Mouse (Mus musculus): Measurements from ENCODE around the gene Trim5.
"Not testable (repeated sequence)": the region's sequence is repeated elsewhere in the genome, so short reads cannot be mapped to it uniquely, and the experiment has no call there.

Gene Trim5

GRCm38 (mm10) chr7:104287576-104288443 lies at the start of gene Trim5:
TSS of gene Trim5 (minus strand) at chr7:104288094.
- peak in 1 of 2 experiments; percentile 6 for DNase-seq (ENCODE audit: low read depth in 1 of 2, low spot score in 2 of 2)

GRCm38 (mm10) chr7:104335547-104335946 lies 47.7 kb upstream of the Trim5 start:
- DNase-seq (ENCODE audit: low read depth in 1 of 2, low spot score in 2 of 2), result not testable (repeated sequence)

- not testable (repeated sequence) for DNase-seq (ENCODE audit: low read depth in 1 of 2, low spot score in 2 of 2)
Measured at GRCm38 (mm10) chr7:104329171-104329570, 41.3 kb upstream of the Trim5 start, which contains the start of gene Trim34b. TSS of gene Trim34b (plus strand) at chr7:104329471.

- no peak for DNase-seq (ENCODE audit: low read depth in 1 of 2, low spot score in 2 of 2)
Measured at GRCm38 (mm10) chr7:104322028-104322427, 34.1 kb upstream of the Trim5 start.

- not testable (repeated sequence) for DNase-seq (ENCODE audit: low read depth in 1 of 2, low spot score in 2 of 2)
Measured at GRCm38 (mm10) chr7:104315369-104316080, 27.6 kb upstream of the Trim5 start, which contains the start of gene Trim12a. TSS of gene Trim12a (minus strand) at chr7:104315466.

GRCm38 (mm10) chr7:104314796-104315353 lies 27.0 kb upstream of the Trim5 start:
- DNase-seq (ENCODE audit: low read depth in 1 of 2, low spot score in 2 of 2), result peak in 1 of 2 experiments; percentile 17

- DNase-seq (ENCODE audit: low read depth in 1 of 2, low spot score in 2 of 2), result no peak
Measured at GRCm38 (mm10) chr7:104291638-104292400, 3.9 kb upstream of the Trim5 start.

GRCm38 (mm10) chr7:104290641-104291040 lies 2.7 kb upstream of the Trim5 start:
- no peak for DNase-seq (ENCODE audit: low read depth in 1 of 2, low spot score in 2 of 2)

GRCm38 (mm10) chr7:104279361-104279760 lies 8.5 kb downstream of the Trim5 start:
- not testable (repeated sequence) for DNase-seq (ENCODE audit: low read depth in 1 of 2, low spot score in 2 of 2)

- DNase-seq (ENCODE audit: low read depth in 1 of 2, low spot score in 2 of 2), result not testable (repeated sequence)
Measured at GRCm38 (mm10) chr7:104265335-104265734, 22.6 kb downstream of the Trim5 start.

GRCm38 (mm10) chr7:104260380-104260779 lies 27.5 kb downstream of the Trim5 start:
- DNase-seq (ENCODE audit: low read depth in 1 of 2, low spot score in 2 of 2), result not testable (repeated sequence)

- DNase-seq (ENCODE audit: low read depth in 1 of 2, low spot score in 2 of 2), result peak; percentile 41 to 52
Measured at GRCm38 (mm10) chr7:104244287-104245181, 43.4 kb downstream of the Trim5 start, which contains the start of gene Trim34a. TSS of gene Trim34a (plus strand) at chr7:104244457.

- DNase-seq (ENCODE audit: low read depth in 1 of 2, low spot score in 2 of 2), result no peak
Measured at GRCm38 (mm10) chr7:104243616-104244015, 44.3 kb downstream of the Trim5 start.

GRCm38 (mm10) chr7:104240857-104241256 lies 47.0 kb downstream of the Trim5 start:
- no peak for DNase-seq (ENCODE audit: low read depth in 1 of 2, low spot score in 2 of 2)

- no peak for DNase-seq (ENCODE audit: low read depth in 1 of 2, low spot score in 2 of 2)
Measured at GRCm38 (mm10) chr7:104231203-104231602, 56.7 kb downstream of the Trim5 start.

- no peak for DNase-seq (ENCODE audit: low read depth in 1 of 2, low spot score in 2 of 2)
Measured at GRCm38 (mm10) chr7:104218701-104219569, 69.0 kb downstream of the Trim5 start, which contains the start of gene Trim6. TSS of gene Trim6 (plus strand) at chr7:104218793.

GRCm38 (mm10) chr7:104217881-104218280 lies 70.0 kb downstream of the Trim5 start:
- no peak for DNase-seq (ENCODE audit: low read depth in 1 of 2, low spot score in 2 of 2)

GRCm38 (mm10) chr7:104216011-104216535 lies 71.8 kb downstream of the Trim5 start:
- DNase-seq (ENCODE audit: low read depth in 1 of 2, low spot score in 2 of 2), result no peak
